Mouse (Mus musculus) left cerebral cortex, adult 9 months (tissue): ENCODE results near the gene Mesd.
A peak's percentile ranks its signal among the peaks of the same experiment; 100 is the strongest.

Source experiments
- DNase-seq, 2 experiments: peaks; one replicate each; pipeline ENCODE4 v3.0.0; 2022; ENCODE audit warnings: low spot score in 2 of 2

The Mesd gene

DNA sequence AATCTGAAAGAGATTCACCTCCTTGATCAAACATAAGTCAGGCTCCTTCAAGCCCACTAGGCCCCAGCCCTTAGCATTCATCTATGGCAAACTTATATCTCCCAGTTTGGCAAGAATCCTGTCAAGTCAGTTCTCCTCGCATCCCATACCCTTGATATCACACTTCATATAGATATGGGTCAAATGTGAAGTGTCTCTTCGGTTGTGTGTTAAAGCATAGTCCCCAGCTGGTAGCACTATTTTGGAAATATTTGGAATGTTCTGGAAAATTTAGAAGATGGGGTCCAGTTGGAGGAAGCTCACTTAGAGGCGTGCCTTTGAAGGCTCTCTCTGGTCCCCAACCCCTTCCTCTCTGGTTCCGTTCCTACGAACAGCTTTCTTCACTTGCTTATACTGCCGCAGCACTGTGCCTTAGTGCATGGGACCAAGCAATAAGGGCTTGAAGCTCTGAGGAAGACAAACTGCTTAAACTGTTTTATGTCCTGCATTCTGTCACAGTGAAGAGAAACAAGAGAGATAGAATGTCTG lies 29.2 kb downstream of the Mesd start:
- DNase-seq = no peak

DNA sequence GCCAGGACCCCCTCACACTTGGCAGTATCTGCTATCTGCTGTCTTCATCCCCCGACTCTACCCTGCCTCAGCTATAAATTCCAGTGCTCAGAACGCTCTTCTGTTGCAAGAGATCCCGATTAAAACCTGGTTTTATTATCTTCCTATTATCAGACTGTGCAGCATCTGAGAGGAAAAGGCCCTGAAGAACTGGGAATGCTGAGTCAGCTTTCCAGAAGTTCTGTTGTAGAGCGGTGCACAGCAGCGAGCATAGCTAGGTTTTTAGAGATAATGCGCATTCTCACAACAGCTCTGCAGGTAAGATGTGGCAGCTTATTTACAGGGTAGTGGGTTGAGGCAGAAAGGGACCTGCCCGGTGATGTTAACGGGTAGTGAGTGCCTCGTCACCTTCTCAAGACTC lies 29.7 kb downstream of the Mesd start:
- no peak for DNase-seq

DNA sequence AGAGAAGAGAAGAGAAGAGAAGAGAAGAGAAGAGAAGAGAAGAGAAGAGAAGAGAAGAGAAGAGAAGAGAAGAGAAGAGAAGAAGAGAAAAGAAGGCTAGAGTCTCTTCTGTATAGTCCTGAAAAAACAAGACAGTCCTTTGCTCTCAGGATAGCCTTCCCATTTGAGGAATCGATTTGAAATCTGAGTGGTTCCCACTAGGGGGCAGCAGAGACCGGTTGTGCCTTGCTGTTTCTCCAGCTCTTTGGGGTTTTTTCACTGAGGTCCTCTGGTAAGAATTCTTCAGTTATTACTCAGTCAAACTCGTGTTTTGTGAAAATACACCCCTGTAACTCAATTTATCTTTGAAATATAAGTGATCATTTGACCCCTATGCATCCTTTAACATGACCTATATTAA lies 30.3 kb downstream of the Mesd start:
- DNase-seq = peak in 1 of 2 experiments; percentile 89

DNA sequence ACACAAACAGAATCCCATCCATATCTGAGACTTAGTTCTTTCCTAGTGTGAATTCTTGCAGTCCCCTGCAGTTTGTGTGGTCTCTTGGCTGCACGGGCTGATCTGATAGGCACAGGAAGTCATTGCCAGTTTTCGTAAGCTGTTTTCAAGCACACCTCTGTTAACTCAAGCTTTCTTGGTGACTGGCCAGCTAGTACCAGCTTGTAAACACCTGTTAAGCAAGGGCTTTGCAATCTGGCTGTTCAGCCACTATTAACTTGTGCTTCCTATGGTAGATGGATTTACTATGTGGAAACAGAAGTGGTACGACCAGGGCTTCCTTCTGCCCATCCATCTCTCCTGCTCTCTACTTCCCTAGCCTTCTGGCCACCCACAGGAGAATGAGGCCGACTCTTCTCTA lies 36.0 kb downstream of the Mesd start:
- DNase-seq = no peak

DNA sequence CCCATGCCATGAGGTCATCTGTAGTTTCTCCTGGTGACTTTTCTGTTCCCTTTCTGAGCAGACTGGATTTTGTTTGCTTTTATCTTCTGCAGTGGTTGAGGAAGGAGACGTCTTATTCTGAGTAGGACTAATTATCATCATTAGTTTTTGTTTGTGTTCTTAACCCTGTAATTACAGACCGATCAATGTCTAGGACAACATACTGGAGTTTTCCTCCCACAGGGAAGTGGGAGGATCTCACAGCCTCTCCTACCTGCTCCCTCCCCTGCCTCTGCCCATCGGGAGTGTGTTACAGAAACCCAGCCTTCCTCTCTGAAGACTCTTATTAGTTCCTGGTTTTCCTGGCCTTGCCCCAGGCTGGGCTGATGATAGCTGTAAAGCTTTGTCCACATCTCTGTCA lies 37.4 kb downstream of the Mesd start:
- no peak for DNase-seq

DNA sequence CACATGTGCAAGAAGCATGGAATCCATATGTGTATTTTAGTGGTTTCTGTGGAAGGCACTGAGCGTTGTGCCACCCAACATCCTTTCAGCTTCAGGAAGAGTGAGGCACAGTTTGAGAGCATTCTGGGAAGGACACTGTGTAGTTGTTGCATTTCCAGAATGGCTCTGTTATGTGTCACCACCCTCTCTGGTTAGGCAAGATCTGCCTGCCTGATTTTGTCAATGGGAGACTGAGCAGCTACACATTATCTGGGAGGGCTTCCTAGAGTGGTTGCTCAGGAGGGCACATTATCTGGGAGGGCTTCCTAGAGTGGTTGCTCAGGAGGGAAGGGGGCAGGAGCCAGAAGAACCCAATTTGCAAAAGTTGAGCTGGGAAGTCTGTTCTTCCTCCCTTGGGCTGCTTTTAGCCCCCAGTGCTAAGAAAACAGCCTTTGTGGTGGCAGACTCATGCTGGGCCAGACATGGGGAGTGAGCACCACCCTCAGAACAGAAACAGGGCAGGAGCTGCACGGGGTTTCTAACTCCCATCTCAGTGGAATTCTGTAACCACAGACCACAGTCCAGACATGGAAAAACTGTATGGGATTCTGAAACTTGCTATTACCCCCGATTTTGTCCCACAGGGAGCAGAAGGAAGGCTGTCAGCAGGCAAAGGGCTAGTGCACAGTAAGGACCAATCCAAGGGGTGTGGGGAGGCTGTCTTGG lies 54.9 kb downstream of the Mesd start:
- no peak for DNase-seq

DNA sequence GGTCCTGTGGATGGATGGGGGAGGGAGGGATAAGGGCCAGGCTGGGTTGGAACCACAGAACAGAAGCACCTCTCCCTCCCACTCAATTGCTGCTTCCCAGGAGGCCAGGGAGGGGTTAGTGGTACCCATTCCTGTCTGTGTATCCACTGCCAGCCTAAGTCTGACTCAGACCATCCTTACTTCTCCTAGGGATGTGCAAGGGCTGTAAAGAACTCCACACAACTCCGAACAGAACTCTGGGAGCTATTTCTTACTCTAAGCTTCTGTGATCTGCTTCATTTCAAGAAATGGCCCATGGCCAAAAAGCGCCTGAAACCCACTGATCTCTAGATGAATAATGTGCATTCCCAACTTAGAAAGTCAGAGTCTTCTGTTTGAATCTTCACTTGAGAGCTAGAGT lies 55.9 kb downstream of the Mesd start:
- no peak for DNase-seq

DNA sequence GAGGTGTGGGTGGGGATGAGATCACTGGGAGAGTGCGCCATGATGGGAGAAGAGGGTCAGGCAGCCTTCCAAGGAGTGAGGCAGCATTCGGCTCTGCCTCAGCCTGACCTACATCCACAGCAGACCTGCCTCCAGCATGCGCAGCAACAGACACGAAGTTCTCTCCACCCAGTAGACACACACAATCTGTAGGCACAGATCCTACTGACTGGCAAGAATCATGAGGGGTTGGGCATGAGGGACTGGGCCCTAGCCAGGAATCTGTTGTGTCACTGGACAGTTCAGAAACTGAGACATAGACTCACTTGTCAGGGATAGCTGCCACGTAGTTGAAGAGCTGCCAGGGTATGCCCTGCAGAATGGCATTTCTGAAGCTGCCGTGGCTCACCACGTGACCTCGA lies 57.4 kb downstream of the Mesd start:
- peak; percentile 4 to 56 for DNase-seq

DNA sequence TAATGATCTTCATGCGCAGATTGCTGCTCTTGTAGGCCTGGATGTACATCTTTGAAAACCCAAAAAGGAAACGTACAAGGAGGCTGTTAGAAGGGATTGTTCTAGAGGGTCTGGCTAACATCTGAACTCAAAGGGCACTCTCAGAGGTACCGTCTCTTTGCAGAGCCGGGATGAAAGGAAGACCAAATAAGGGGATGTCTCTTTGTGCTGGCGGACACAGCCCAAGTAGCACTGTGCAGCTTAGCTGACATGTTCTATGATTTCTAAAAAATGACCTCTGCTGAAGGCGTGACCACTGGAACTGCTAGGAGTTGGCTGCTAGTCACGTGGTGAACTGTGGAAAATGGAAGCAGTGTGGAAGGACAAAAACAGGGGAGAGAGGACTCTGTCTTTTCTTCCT lies 64.5 kb downstream of the Mesd start:
- no peak for DNase-seq

DNA sequence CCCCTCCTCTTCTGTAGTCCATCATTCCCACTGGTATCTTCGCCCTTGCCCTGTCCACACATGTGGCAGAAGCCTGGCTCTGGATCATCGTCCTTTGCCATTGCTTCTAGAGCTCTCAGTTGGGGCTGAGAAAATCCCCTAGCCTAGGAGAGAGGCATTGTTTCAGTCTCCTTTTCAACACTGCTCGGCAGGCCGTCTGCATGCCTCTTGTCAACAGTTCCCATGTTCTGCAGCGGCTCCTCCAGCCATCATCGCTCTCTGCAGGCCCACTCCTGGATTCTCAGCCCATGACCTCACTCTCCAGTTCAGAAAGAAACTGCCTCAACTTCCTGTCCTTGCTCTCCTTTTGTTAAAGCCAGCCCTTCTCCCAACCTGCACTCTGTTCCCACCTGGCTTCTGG lies 65.4 kb downstream of the Mesd start:
- DNase-seq = no peak
